Mouse (Mus musculus) yolk sac, embryonic 10.5 days (tissue): ENCODE measurements around the gene Brd3.
"Not testable (repeated sequence)": the region's sequence is repeated elsewhere in the genome, so short reads cannot be mapped to it uniquely, and the experiment has no call there.

Experiments
- DNase-seq: peaks from one replicate; pipeline ENCODE4 v3.0.0-alpha.2; 2017; ENCODE audit warnings: low spot score

Gene Brd3

DNA sequence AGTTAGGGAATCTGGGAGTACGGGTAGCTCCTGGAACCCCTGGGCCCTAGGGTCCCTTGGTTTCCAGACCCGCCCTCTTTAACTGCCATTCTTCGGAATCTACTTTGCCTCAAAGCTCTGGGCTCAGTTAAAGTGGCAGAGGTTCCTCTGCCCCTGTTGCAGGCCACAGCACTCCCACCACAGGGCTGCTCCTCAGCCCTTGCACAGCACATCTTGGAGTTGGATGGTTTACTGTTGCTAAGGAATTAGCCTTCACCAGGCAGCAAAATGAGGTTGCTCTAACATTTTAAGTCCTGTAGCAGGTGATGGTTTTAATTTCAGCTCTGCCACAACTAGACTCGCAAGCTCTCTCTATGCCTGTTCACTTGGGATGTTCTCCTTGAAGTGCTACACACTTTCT lies at the start of gene Brd3:
Gene Brd3, minus strand, starts transcription at position 101 of the 400 bp plus-strand sequence.
- no peak for DNase-seq

DNA sequence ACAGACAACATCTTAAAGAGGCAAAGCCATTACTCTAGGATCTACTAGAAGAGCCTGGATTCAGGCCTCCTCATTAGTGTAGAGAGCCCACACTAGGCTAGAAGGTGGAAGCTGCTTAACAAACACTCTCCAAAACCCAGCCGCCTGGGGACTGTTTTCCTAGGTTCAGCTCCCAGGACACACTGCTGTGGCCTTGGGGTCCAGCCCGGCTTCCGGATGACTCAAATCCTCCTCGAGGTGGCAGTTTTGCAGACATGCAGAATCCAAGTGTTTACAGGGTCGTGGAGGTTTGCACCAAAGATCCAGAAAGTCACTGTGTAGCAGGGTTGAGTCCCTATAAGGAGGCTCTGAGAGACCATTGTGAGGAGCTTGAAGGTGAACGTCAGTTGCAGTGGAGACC lies 49.5 kb upstream of the Brd3 start:
- no peak for DNase-seq

DNA sequence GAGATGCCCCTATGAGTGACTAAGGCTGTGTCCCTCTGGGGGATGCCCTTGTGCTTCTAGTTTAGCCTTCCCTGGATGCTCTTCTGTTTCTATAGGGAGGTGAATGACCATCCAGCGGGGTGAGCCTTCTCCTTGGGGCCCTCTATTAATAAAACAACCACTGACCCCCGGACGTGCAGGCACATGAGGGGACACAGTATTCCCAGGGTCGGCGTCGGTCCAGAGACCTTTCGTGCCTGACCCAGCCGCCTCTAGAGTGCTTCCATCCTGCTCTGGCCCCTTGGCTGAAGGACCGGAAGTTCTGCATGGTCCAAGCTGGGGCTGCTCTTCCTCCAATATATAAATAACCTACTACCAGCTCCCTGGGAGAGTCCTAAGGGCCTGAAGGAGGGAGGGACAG lies 46.8 kb upstream of the Brd3 start:
- peak; percentile 25 for DNase-seq

DNA sequence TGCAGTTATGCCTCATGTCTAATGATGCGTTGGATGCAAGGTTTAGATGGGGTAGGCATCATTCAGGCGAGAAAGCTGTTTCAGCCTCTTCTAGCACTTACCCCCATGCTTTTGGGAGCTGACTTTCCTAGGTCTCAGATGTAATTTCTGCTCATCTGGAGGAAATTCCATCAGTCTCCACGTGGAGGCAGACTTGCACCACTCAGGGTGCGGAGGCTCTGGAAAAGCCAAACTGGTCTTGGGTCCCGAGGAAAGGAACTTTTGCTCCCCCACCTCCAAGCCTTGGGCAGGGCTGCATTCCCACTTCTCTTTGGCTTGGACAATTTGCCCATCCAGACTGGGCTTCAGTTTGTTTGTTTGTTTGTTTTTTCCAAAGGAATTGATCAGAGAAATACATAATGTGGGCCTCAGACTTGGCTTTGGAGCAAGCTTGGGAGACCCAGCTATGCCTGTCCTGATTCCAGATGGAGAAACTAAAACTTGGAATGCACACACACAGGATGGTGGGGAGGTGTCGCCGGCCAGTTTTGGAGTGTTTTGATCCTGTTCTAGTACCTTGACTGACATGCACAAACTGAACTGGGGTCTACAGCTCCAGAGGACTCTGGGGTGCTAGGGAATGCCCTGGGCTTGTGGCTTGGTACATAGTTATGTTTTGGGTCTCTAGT lies 45.3 kb upstream of the Brd3 start:
- DNase-seq: peak; percentile 61

DNA sequence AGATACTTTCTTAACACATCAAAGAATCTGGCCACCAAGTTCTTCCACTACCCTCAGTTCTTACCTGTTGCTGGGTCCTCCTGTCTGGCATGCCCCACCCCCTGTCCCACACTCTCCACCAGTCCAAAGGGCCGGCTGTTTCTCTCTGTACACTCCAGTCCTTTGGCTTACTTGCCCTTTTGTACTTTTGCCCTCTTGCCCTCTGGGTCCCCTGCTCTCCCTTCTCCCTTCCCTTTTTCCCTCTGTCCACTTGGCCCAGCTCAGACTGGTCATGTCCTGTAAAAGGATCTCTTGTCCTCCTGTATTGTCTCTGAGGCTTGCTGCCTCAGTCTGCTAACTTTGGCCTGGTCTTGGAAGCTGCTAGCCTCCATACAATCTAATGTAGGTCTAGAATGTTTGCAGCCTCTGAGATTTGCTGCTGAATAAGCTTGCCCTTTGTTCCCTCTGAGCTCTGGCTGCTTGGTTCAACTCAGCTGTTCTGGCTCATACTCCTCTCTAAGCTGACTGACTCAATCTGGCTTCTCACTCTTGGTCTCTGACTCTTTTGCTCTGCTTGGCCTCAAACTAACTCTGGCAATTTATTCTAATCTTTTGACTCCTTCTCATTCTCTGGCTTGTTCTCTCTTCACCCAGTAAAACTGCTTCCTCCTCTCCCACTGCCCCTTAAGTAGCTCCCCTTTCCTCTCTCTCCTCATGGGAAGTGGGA lies 41.4 kb upstream of the Brd3 start:
- DNase-seq: peak; percentile 44

DNA sequence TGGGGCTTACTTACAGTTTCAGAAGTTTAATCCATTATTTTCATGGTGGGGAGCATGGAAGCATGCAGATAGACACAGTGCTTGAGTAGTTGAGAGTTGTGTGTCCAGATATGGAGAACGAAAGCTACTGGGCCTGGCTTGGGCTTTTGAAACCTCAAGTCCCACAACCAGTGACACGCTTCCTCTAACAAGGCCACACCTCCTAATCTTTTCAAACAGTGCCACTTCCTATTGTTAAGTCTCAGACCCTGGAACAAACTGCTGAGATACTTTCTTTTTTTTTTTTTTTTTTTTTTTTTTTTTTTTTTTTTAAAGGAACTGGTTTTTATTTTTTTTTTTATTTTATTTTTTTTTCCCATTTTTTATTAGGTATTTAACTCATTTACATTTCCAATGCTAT lies 40.5 kb upstream of the Brd3 start:
- no peak for DNase-seq

DNA sequence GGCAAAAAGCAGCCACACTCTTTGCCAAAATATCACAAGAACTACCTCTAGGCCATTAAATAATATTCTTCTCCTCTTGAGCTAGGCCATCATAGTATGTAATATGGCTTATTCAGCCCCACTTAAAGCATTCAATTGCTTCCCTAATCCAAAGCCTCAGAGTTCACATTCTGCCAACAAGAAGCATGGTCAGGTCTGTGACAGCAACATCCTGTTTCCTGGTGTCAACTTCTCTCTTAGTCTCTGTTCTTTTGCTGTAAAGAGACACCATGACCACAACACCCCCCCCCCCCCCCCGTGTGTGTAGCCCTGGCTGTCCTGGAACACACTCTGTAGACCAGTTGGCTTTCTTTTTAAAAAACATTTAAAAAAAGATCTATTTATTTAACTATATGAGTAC lies 39.9 kb upstream of the Brd3 start:
- no peak for DNase-seq

DNA sequence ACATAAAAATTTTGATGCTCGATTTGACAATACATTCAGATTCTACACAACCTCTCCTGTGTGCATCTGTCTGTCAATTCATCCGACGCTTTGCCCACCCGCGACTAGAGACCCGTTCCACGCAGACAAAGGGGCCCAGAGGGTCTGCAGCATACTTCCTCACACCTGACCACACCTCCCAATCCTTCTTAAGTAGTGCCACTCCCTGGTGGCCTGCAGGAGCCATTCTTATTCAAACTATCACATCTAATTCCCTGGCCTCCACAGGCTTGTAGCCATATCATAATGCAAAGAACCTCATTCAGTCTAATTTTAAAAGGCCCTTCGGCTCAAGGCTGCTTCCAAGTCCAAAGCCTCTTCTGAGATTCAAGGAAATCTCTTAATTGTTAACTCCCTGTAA lies 38.6 kb upstream of the Brd3 start:
- DNase-seq: not testable (repeated sequence)

DNA sequence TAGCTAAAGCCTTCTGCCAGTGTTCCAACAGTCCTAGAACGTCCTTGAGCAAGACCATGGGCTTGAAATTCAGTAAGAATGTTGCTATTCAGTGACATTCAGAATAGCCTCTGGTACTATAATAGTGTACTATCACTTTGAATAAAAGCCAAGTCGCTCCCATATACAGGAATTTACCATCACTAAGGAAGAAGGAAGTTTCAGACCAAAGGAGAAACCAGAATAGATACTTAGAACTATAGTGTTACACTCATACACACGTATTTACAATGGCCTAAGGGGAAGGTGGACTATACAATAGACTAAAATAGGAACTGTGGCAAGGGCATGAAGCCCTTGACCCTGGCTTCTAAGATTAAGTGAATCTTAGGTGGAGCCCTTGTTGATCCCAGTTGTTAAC lies 38.1 kb upstream of the Brd3 start:
- DNase-seq: not testable (repeated sequence)

DNA sequence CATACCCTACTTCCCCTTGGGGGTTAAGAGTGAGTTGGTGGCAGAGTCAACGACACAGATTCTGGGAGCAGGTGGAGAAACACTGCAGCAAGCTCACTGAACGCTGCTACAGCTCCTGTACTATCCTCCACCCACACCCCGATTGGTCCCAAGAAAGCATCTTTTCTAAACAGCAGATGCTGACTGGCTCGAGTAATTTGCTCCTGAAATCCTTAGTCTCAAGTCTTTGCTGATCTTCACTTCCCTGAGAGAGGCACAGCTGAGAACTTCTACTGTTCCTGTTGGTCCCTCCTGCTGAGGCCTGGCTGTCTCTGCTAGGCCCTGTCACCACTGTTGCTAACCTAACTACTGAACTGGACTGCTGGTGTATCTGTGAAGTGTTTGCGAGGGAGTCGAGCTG lies 37.2 kb upstream of the Brd3 start:
- DNase-seq: no peak

DNA sequence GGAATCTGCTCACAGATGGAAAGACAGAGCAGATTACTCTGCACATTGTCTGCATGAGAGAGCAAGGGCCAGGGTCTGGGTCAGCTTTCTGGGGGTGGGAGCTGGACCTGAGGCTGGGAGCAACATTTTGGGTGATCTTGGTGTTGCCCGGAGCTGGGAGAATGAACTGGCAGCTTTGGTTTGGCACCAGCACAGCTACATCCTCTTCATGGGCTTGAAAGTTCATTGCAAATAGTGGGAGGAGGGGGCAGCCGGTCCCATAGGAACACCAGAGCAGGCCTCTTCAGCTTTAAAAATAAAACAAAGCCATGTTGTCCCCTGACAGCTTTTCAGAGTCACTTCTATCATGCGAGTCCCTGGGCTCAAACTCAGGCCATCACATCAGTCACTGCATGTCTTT lies 33.8 kb upstream of the Brd3 start:
- DNase-seq: no peak

DNA sequence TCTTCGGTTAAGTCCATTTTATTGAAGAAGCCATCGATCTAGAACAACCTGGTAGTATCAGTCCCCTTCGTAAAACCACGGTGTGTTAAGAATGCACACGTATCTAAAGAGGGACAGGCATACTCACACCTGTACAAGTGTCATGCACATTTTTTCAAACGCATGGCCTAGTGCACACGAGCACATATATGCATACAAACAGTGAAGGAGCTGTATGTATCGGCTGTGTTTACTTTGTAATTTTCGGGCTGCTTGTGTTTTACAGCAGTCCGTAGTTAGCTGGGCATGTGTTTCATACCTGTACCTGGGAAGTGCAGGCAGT lies 33.0 kb upstream of the Brd3 start:
- DNase-seq: no peak

DNA sequence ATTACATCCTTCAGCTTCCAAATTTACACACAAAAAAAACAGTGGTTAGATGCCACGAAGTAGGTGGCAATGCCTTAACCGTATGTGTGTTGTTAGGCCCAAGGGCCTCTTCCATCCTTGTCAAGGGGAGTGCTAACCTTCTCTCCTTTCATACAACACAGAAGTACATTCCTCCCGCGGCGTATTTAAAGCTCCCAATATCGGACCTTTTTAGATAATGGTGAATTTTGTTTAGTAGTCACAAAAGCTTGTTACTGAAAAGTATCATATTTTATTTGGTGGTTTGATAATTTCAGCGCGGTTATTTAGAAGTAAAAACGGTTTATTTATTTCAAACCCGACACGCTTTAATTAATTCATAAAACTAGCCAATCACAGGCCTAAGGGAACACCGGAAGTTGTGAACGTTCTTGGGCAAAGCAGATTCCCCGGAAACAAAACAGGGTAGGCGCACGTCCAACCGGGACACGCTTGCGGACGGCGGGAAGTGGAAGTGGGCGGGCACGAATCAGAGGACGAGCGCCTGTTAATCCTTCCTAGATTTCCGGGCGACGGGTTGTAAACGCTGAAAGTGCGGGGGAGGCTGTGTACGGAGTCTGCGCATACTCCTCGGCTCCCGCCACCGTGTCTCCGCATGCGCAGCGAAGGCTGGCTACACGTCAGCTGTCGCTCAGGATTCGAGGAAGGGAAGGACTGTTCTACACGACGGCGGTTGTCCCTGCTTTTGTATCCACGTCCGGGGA lies 32.5 kb upstream of the Brd3 start:
- peak; percentile 98 for DNase-seq

DNA sequence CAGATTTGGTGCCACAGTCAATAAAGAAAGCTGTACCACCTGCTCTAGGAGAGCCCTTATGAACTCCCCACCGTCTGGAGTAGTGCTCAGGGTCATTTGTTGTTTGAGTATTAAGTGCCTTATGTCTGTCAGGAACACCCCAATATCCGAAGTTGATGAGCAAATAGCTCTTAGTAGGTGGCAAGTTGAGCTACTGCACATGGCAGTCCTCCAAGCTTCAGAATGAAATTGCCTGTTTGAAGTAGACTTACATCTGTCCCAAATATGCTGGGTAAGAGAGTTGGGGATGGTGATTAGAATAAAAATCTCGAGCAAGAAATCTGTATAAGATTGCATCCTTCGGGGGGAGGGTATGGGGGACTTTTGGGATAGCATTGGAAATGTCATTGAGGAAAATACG lies 31.9 kb upstream of the Brd3 start:
- DNase-seq: peak; percentile 32

DNA sequence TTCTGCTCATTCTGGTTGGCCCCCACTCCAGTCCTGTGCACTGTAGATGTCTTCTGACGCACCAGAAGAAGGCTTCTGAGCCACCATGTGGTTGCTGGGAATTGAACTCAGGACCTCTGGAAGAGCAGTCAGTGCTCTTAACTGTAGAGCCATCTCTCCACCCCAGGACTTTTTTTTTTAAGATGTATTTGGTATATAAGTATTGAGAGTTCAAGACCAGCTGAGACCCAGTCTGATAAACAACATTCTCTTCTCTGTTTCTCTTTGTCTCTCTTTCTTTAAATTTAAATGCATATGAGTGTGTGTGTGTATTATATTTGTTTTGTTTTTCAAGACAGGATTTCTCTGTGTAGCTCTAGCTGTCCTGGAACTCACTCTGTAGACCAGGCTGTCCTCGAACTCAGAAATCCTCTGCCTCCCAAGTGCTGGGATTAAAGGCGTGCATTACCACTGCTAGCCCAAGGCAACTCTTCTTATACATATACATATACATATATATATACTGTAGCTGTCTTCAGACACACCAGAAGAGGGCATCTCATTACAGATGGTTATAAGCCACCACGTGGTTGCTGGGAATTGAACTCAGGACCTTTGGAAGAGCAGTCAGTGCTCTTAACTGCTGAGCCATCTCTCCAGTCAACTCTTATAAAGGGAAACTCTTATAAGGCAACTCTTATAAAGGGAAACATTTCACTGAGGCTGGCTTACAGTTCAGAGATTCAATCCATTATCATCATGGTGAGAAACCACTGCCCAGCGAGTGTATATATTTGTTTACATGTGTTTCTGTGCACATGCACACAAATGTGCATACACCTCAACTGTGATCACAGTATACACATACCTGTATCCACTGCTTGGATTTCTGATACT lies 31.2 kb upstream of the Brd3 start:
- DNase-seq: not testable (repeated sequence)

DNA sequence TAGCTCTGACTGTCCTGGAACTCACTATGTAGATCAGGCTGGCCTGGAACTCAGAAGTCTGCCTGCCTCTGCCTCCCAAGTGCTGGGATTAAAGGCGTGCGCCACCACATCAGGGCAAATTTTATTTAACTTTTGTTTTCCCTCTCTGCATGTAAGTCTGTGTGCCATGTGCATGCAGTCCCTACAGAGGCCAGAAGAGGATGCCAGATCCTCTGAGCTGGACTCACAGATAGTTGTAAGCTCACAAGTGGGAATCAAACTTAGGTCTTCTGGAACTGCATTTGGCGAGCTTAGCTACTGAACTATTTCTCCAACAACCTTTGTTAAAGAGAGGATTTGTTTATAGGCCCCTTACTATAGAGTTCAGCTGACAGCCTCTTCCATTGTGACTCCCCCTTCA lies 10.8 kb upstream of the Brd3 start:
- no peak for DNase-seq

DNA sequence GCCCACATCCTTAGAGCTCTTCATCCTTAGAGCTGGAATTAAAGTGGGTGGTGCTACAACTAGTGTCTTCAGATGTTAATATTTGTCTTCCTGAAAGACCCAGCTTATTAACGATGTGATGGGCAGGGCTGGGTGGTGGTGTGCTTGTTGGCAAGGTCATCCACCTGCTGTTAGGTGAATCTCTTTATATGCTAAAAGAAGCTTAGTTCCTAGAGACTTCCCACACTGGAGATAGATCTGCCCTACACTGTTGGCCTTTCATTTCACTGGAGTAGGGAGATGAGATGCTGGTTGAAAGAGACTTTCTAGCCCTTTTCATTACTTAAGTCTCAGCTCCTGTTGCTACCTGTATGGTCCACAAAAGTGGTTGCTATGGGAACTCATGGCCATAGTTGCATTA lies 8.8 kb upstream of the Brd3 start:
- no peak for DNase-seq

DNA sequence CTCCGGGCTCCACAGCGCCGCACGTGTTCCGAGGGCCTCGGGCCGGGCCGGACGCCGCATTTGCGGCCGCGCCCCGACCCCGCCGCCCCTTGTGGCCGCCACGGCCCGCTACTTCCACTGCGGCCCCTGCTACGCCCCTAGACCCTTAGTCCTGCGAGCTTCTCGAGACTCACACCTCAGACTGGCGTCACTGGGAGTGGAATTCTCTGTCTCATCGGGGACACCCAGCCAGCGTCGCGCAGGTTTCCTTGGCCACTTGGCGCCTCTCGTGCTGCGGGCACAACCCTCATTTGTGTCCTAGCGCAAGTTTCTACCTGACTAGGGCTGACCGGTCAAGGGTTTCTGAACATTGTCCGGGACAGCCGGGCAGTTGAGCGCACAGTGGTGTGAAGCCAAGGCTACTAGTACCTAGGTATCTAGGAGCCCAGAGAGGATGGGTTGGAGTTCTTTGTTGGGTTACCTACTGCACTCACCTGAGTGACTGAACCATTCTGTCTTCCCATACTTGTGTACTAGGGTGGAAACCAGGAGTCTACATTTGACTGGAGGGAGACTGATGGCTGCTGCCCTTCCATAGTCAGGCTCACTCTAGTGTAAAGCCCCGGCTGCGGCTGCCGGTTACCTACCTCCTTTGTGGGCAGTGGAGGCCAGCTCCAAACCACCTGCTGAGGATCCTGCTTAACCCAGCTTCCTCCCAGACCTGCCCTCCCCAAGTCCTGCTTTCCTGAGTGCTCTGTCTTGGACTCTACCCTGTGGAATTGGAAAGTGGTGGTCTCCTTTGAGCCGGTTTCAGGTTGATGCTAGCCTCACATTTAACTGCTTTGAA lies 8.1 kb upstream of the Brd3 start:
- DNase-seq: peak; percentile 4

DNA sequence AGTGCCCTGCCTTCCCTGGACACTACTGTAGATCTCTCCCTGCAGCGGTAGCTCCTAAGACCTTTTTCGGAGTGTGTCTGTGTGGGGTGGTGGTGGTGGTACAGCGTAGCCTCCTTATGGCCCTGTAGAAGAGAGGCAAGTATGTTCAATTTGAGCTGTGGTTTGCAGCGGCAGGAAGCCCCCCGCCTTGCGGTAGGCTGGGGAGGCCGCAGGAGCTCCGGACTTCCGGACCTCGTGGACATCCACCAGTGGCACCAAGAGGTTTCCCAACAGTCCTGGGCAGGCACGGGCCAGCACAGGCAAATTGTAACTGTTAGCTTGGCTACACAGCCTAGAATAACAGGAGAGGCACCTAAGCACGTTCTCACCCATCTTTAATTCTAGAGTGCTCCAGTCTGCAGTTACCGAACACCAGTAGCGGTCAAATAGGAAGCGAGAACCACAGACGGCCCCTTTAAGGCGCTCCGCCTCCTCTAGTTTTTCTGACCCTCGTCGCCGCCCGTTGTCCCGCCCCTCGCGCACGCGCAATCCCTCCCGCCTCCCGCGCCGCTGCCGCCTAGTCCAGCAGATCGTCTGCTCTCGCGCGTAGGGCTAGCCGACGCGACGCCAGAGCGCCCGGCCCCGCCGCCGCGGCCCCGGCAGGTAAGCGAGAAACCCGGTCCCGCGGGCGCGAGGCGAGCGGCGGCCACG lies 7.3 kb upstream of the Brd3 start, which contains the start of gene Wdr5:
Gene Wdr5, plus strand, starts transcription at position 519 of the 690 bp plus-strand sequence.
- DNase-seq: peak; percentile 97

DNA sequence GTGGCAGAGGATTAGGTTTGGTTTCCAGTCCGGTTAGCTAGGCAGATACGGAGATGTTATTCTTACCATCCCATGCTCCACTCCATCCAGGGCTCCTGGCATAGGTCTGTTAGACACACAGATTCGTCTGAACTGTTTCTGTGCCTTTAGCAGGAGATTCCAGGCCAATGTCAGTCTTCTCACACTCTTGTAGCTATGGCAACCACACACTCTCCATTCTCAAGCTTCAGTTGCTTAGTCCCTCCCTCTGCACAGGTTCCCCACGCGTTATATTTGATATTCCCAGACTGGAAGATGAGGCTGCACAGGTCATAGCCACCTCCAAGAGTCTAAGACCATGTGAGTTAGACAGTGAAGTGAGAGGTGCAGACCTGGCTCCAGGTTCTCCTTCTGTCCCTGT lies 6.4 kb upstream of the Brd3 start:
- no peak for DNase-seq

DNA sequence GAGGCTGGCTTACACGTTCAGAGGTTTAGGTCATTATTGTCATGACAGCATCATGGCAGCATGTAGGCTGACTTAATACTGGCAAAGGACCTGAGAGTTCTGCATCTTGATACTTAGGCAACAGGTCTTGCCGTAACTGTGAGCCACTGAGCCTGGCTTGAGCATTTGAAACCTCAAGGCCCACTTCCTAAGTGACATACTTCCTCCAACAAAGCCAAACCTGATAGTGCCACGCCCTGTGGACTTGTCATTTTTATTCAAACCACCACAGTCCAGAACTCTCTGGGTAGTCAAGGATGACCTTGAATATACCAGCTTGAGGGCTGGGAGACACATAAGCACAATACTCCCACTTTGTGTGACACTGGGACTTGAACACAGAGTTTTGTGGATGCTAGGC lies 5.4 kb upstream of the Brd3 start:
- no peak for DNase-seq
